Mouse (Mus musculus) urinary bladder, postnatal 36 days (tissue): ENCODE measurements at regions not wholly inside any gene's neighbourhood (a gene's known extent, or its start where the extent isn't known, plus 50 kb on each side); places are given as distances from the start of the nearest gene placed in this dataset.
"Not testable (repeated sequence)": the region's sequence is repeated elsewhere in the genome, so short reads cannot be mapped to it uniquely, and the experiment has no call there.

ENCODE experiments used
- DNase-seq, 2 experiments: peaks; one replicate each; pipeline ENCODE4 v3.0.0; 2022; ENCODE audit warnings: low spot score in 2 of 2, mixed read lengths in 1 of 2

DNA sequence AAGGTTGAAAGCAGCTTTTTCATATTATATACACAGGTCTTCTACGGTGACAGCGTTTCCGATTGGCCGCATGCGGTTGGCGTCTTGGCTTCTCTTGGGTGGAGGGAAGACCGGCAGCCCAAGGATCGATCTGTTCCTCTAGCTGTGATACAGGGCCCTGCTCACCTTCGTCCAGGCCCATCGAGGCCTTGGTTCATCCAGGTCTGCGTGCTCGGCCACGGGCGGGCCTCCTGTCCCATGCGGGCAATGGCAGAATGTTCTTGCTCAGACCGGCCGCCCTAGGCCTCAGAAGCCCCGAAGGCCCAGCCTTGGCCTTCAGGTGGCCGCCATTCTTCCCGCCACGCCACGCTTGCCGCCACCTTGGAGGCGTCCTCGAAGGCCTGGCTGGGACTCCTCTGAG is 194.4 kb upstream of the Ppp6c start:
- DNase-seq, result no peak

- DNase-seq, result no peak
Observed at GRCm38 (mm10) chr2:39400336-39400735, 174.1 kb upstream of the Ppp6c start.

- no peak for DNase-seq
Observed at GRCm38 (mm10) chr2:39399523-39399922, 173.3 kb upstream of the Ppp6c start.

DNA sequence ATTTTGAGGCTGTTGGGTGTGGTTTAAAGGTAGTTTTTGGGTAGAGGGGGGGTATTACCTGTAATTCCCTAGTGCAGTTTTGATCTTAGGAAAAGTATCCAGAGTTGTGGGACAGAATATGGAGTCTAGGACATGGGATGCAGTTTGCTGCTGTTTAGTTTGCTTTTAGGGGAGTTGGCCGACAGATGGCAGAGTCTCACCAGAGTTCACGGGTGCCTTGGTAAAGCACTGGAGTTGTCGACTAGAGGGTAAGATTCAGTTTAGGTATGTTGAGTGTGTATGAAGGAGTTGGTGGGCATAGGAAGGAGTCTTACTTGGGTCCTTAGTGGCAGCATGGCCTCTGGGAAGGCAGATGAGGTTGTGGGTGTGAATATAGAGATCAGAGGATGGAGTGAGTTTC is 168.4 kb upstream of the Ppp6c start:
- DNase-seq, result no peak

GRCm38 (mm10) chr2:39377264-39377663 is 151.0 kb upstream of the Ppp6c start:
- no peak for DNase-seq

DNA sequence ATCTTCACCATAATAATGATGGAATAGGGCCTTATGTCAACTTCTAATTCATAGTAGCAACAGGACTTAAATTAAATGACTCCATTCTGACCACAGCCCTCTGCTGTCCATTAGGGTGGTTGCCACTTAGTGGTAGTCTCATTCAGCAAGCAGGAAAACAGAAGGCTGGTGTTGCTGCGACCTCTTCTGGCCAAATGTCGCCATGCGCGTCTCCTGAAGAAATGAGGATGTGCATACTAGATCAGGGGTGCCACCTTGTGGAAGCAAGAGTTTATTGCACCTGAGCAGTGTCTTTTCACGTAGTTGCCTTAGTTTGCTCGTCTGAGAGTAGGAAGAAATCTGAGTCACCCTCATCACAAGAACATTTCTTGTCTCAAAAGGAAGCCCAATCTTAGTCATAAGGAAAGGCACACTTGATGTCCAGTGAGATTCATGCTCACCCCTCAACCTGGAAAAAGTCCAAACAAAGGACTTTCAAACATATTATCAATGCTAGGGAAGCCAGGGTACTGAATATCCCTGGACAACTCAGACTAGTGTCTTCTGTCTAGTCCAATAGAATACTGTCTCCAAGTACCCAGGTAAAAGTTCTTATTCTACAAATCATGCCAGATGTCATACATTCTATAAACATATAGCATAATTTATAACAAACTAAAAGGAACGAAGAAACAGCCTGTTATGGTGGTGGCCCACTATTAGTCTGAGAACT is 147.0 kb upstream of the Ppp6c start:
- peak; percentile 93 for DNase-seq

DNA sequence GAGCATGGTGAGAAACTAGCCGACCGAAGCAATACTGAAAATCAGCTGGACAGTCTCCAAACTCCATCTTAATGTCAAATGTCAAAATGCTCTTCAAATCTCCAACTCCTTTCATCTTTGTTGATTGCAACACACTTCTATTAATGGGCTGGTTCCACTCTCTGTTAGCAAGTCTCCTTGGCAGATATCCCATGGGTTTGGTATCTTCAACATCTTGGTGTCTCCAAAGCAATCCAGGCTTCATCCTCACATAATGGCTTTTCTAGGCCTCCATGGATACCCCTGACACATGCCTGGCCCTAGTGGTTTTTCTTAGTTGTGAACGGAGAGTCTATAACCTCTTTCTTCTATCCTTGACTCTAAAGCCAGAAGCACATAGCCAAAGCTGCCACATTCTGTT is 118.0 kb upstream of the Ppp6c start:
- DNase-seq, result no peak

DNA sequence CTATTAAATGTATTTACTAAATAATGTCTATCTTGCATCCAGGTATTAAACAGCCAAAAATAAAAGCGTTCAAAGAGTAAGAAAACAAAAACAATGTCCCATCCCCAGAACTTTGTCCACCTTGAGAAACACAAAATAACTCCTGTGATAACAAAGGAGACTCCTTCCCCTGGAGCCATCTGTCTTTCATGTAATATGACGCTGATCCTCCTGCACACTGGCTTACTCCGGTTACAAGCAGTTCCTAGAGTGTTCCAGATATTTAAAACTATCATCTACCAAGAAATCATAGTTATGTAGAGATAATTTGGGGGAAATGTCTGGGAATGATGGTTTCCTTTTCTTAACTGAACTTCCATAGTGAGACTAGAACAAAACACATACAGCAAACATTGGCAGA is 114.2 kb upstream of the Ppp6c start:
- no peak for DNase-seq

DNA sequence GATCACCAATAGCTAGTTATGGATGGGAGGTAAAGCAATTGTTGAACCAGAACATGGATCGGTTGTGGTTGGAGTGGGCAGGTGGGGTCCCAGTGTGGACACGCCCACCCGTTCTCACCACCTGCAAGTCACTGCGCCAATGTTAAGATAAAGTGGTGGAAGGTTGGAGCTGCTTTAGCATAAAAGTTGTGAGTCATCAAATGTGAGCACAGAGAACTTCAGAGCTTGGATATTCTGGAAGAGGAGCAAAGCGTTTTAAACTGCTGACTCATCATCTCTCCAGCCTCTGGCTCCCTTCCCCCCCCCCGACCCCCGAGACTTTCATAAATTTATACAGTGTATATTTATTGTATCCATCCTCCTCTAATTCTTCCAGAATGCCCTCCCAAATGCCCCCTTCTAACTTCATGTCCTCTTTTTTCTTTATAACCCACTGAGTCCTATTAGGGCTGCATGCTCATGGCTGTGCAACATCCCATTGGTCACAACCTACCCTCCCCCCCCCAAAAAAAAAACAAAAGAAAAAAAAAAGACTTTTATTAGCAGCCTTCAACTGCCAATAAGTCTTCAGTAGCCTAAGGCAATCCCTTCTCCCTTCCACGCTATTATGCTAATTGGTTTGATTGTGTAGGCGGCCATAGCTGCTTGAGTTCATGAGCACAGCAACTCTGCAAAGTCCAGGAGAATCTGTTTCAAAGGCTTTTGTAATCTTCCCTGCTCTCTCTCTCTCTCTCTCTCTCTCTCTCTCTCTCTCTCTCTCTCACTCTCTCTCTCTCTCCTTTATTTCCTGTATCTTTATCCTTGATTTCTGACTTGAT is 112.8 kb upstream of the Ppp6c start:
- no peak for DNase-seq

- DNase-seq, result no peak
Observed at GRCm38 (mm10) chr2:39337524-39337923, 111.3 kb upstream of the Ppp6c start.

- DNase-seq, result no peak
Observed at GRCm38 (mm10) chr2:39325715-39326493, 99.7 kb upstream of the Ppp6c start.

DNA sequence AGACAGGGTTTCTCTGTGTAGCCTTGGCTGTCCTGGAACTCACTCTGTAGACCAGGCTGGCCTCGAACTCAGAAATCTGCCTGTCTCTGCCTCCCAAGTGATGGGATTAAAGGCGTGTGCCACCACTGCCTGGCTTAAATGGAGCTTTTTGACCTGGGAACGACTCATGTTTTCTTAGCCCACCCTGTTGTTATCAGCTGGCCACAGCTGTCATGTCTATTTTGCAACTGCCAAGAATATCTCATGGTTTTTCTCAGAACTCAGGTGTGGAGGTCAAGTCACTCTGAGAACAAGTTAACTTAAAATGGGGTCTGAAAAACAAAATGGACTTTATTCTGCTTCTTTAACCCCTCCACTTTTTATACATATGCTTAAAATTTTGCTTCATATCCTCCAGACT is 98.9 kb upstream of the Ppp6c start:
- DNase-seq, result not testable (repeated sequence)

DNA sequence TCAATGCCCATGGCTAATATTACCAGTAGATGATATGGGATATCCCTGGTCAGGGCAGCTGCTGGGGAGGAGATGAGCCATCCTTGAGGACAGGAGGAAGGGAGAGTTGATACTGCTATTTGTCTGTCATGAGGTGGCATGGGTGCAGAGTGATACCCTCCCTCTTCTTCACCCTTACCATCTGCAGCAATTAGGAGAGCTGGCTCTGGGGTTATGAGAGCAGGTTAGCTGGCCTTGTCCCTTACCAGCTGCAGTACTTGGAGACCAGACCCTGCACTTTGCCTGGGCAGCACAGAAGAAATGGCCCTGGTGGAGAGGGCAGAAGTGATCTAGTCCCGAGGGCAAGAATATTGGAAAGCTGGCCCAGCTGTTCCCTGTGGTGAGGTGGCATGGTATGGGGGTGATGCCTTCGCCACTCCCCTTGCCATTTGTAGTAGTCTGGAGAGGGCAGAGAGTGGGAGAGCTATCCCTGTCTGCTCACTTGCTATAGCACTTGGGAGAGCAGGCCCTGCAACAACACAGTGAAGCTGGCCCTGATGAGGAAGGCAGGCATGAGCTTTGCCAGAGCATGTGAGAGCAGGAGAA is 73.6 kb upstream of the Ppp6c start:
- no peak for DNase-seq

DNA sequence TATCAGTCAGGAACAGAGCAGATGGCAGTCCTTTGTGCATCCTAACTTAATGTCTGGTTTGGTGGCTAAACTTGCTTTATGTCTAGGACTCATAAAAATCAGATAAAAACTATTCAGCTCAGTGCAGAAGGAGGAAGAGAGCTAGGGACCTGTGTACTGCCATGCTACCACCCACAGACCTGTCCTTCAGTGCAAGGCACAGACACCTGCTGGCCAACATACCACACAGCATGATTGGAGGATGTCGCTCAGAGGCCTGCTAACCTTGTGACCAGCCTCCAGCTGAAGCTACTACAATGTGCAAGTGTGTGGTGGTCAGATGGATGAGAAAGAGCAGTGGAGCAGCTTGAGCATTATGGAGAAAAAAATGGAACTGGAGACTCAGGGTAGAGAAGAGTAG is 73.0 kb upstream of the Ppp6c start:
- DNase-seq, result no peak

DNA sequence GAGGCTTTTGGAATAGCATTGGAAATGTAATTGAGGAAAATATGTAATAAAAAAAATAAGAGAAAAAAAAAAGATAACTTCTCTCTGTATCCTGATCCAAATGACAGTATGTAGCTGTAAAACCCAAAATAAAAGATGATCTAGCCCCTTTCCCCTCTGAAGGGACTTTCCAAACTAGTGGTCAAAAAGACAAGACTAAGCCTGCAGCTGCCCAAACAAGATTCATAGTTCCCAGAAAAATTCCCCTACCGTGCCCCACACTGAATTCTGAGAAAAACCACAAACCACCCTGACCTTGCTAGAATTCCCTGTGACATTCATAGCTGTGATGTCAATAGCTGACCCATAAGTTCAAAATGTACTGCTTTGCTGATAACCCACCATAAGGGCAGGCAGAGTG is 69.2 kb upstream of the Ppp6c start:
- no peak for DNase-seq

DNA sequence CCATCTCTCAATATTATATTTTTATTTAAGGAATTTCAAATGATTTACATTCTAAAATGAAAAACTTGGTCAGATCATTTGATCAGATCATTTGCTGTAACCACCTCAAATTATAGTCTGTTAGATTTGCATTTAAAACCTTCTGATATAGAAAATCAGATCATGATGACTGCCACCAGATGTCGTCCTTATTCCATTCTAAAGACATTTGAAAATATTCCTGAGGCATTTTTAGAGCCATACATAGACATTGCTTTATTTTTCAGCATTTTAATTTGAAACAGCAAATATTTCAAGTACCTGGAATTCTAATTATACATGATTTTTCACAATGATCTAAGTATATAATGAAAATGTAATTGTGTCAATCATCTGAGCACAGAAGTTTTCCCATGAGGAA is 52.0 kb upstream of the Ppp6c start:
- DNase-seq, result no peak
